Mouse (Mus musculus): ENCODE data around the gene Fhl1. TPM values are rescaled to one million over a fixed set of nuclear protein-coding genes. Genes with fewer than 3 reads are reported as not detected.
A peak's percentile ranks its signal among the peaks of the same experiment; 100 is the strongest.

Gene Fhl1
- polyA plus RNA-seq (2015; fragmentation: Nextera tagmentation; extraction: Ambion mirVana) = 982 and 1,058 TPM in 2 replicates

- ATAC-seq = peak; percentile 90
- no peak for TF ChIP-seq EP300 (IDR thresholded peaks at IDR 0.05)
- TF ChIP-seq CTCF (IDR thresholded peaks at IDR 0.05) = no peak
- Histone ChIP-seq H3K9ac (replicated peaks; ENCODE audit: low read depth) (peak within 1 kb of the TSS; percentile 62), H3K4me3 (ENCODE audit: low read depth, low read length) (peak within 1 kb of the TSS; percentile 49), H3K27ac (ENCODE audit: low read length) (peak within 1 kb of the TSS; percentile 87), H3K4me1 (ENCODE audit: insufficient read depth, low read depth, low read length) (no peaks in the 10 kb centered on the region), H3K9me3 (ENCODE audit: low read length) (no peaks in the 10 kb centered on the region), H3K4me2 (replicated peaks; ENCODE audit: low read depth, low read length) (peak within 1 kb of the TSS; percentile 54), H3K36me3 (ENCODE audit: insufficient read depth, low read length) (no peaks in the 10 kb centered on the region), H3K27me3 (replicated peaks; ENCODE audit: insufficient read depth, low read length) (no peaks in the 10 kb centered on the region)
- WGBS = 14% methylated on average over 11 of the region's 106 CpGs
- peak; percentile 84 for DNase-seq (ENCODE audit: low spot score)
These were observed at the start of gene Fhl1 for GRCm38 (mm10) chrX:56731306-56732201. Gene Fhl1, plus strand, starts transcription at chrX:56731787.

GRCm38 (mm10) chrX:56682156-56682720 lies 49.3 kb upstream of the Fhl1 start:
- Histone ChIP-seq H3K4me3 (ENCODE audit: low read depth, low read length) (no peak overlapping the region), H3K36me3 (ENCODE audit: insufficient read depth, low read length) (no peaks in the 10 kb centered on the region), H3K4me2 (replicated peaks; ENCODE audit: low read depth, low read length) (no peak overlapping the region), H3K9ac (replicated peaks; ENCODE audit: low read depth) (no peak overlapping the region), H3K27ac (ENCODE audit: low read length) (no peak overlapping the region), H3K9me3 (ENCODE audit: low read length) (no peaks in the 10 kb centered on the region), H3K27me3 (replicated peaks; ENCODE audit: insufficient read depth, low read length) (no peaks in the 10 kb centered on the region), H3K4me1 (ENCODE audit: insufficient read depth, low read depth, low read length) (no peaks in the 10 kb centered on the region)
- TF ChIP-seq EP300 (IDR thresholded peaks at IDR 0.05) (no peak), CTCF (IDR thresholded peaks at IDR 0.05) (no peak)
- WGBS = 69% methylated on average over 1 of the region's 1 CpGs
- ATAC-seq (no peak), DNase-seq (ENCODE audit: low spot score) (no peak)

GRCm38 (mm10) chrX:56683521-56683920 lies 48.1 kb upstream of the Fhl1 start:
- no peaks in the 10 kb centered on the region for H3K27me3 ChIP-seq (replicated peaks; ENCODE audit: insufficient read depth, low read length)
- WGBS = 43% methylated on average over 10 of the region's 10 CpGs
- H3K9me3 ChIP-seq (ENCODE audit: low read length) = no peaks in the 10 kb centered on the region
- no peak overlapping the region for H3K4me3 ChIP-seq (ENCODE audit: low read depth, low read length)
- ATAC-seq (peak; percentile 44), DNase-seq (ENCODE audit: low spot score) (peak; percentile 86)
- no peak overlapping the region for H3K27ac ChIP-seq (ENCODE audit: low read length)
- no peaks in the 10 kb centered on the region for H3K36me3 ChIP-seq (ENCODE audit: insufficient read depth, low read length)
- H3K4me2 ChIP-seq (replicated peaks; ENCODE audit: low read depth, low read length) = no peak overlapping the region
- H3K4me1 ChIP-seq (ENCODE audit: insufficient read depth, low read depth, low read length) = no peaks in the 10 kb centered on the region
- no peak for TF ChIP-seq CTCF (IDR thresholded peaks at IDR 0.05)
- TF ChIP-seq EP300 (IDR thresholded peaks at IDR 0.05) = no peak
- no peak overlapping the region for H3K9ac ChIP-seq (replicated peaks; ENCODE audit: low read depth)

GRCm38 (mm10) chrX:56692554-56692953 lies 39.0 kb upstream of the Fhl1 start:
- Histone ChIP-seq H3K9me3 (ENCODE audit: low read length) (no peaks in the 10 kb centered on the region), H3K36me3 (ENCODE audit: insufficient read depth, low read length) (no peaks in the 10 kb centered on the region), H3K27me3 (replicated peaks; ENCODE audit: insufficient read depth, low read length) (no peaks in the 10 kb centered on the region), H3K4me1 (ENCODE audit: insufficient read depth, low read depth, low read length) (no peaks in the 10 kb centered on the region), H3K4me3 (ENCODE audit: low read depth, low read length) (no peak overlapping the region), H3K9ac (replicated peaks; ENCODE audit: low read depth) (no peak overlapping the region), H3K27ac (ENCODE audit: low read length) (no peak overlapping the region), H3K4me2 (replicated peaks; ENCODE audit: low read depth, low read length) (no peak overlapping the region)
- TF ChIP-seq CTCF (IDR thresholded peaks at IDR 0.05) (no peak), EP300 (IDR thresholded peaks at IDR 0.05) (no peak)
- WGBS = 80% methylated on average over 6 of the region's 6 CpGs
- DNase-seq (ENCODE audit: low spot score) = no peak
- no peak for ATAC-seq

GRCm38 (mm10) chrX:56694539-56694938 lies 37.0 kb upstream of the Fhl1 start:
- TF ChIP-seq CTCF (IDR thresholded peaks at IDR 0.05) = no peak
- TF ChIP-seq EP300 (IDR thresholded peaks at IDR 0.05) = peak; percentile 70
- Histone ChIP-seq H3K9me3 (ENCODE audit: low read length) (no peaks in the 10 kb centered on the region), H3K4me2 (replicated peaks; ENCODE audit: low read depth, low read length) (no peak overlapping the region), H3K36me3 (ENCODE audit: insufficient read depth, low read length) (no peaks in the 10 kb centered on the region), H3K4me3 (ENCODE audit: low read depth, low read length) (no peak overlapping the region), H3K4me1 (ENCODE audit: insufficient read depth, low read depth, low read length) (no peaks in the 10 kb centered on the region), H3K27ac (ENCODE audit: low read length) (no peak overlapping the region), H3K27me3 (replicated peaks; ENCODE audit: insufficient read depth, low read length) (no peaks in the 10 kb centered on the region), H3K9ac (replicated peaks; ENCODE audit: low read depth) (no peak overlapping the region)
- ATAC-seq = no peak
- 50% methylated on average over 2 of the region's 2 CpGs for WGBS
- DNase-seq (ENCODE audit: low spot score) = no peak

- DNase-seq (ENCODE audit: low spot score) = peak; percentile 70
- no peaks in the 10 kb centered on the region for H3K9me3 ChIP-seq (ENCODE audit: low read length)
- no peak overlapping the region for H3K9ac ChIP-seq (replicated peaks; ENCODE audit: low read depth)
- H3K4me3 ChIP-seq (ENCODE audit: low read depth, low read length) = no peak overlapping the region
- peak; percentile 88 for ATAC-seq
- 61% methylated on average over 6 of the region's 6 CpGs for WGBS
- H3K27me3 ChIP-seq (replicated peaks; ENCODE audit: insufficient read depth, low read length) = no peaks in the 10 kb centered on the region
- peak; percentile 24; the same call in 1 of the 2 replicates for TF ChIP-seq EP300 (IDR thresholded peaks at IDR 0.05)
- no peak for TF ChIP-seq CTCF (IDR thresholded peaks at IDR 0.05)
- no peak overlapping the region for H3K4me2 ChIP-seq (replicated peaks; ENCODE audit: low read depth, low read length)
- H3K4me1 ChIP-seq (ENCODE audit: insufficient read depth, low read depth, low read length) = no peaks in the 10 kb centered on the region
- H3K27ac ChIP-seq (ENCODE audit: low read length) = no peak overlapping the region
- no peaks in the 10 kb centered on the region for H3K36me3 ChIP-seq (ENCODE audit: insufficient read depth, low read length)
These were observed 34.3 kb upstream of the Fhl1 start for GRCm38 (mm10) chrX:56697199-56697780.

Measured in lung, postnatal 0 days (tissue).